In genomic region chr4:155759862-155760612, GRCm38 (mm10) we compare ENCODE assay signal across 8 mouse cellular contexts. TPM values are rescaled to one million over a fixed set of nuclear protein-coding genes. Genes with fewer than 3 reads are reported as not detected.
DNase-seq lines count a peak whose midpoint lies in the region; ATAC-seq and TF ChIP-seq lines count a peak whose summit lies in the region.

No protein-coding gene starts in this region.

- H3K9ac ChIP-seq in heart, adult 2 months (ENCODE audit: low read depth, low read length): peak overlapping the region; percentile 80
- peak overlapping the region; percentile 83 for H3K9ac ChIP-seq in forebrain, embryonic 13.5 days
- H3K9ac ChIP-seq in kidney, embryonic 15.5 days: peak overlapping the region; percentile 68
- H3K9ac ChIP-seq in midbrain, embryonic 11.5 days (ENCODE audit: low read length): peak overlapping the region; percentile 76

- H3K36me3 ChIP-seq in heart, adult 2 months (ENCODE audit: control insufficient read depth, insufficient read depth, low read length): peaks cover 3% of the 10 kb centered on the region
- H3K36me3 ChIP-seq in forebrain, embryonic 13.5 days (ENCODE audit: poor library complexity, severe bottlenecking): peaks cover 21% of the 10 kb centered on the region
- peaks cover 28% of the 10 kb centered on the region for H3K36me3 ChIP-seq in kidney, embryonic 15.5 days
- 0 out of 2 replicates have a peak, but pooled peaks cover 4% of the 10 kb centered on the region for H3K36me3 ChIP-seq in midbrain, embryonic 11.5 days (ENCODE audit: control insufficient read depth, insufficient read depth, low read length)

- no peak; the same call in 1 of the 2 replicates for TF ChIP-seq POLR2A in heart, adult 2 months (IDR thresholded peaks at IDR 0.05; ENCODE audit: insufficient read depth, low read depth, low read length)

- H3K79me2 ChIP-seq in heart, adult 2 months (replicated peaks; ENCODE audit: control insufficient read depth, insufficient read depth, low read length): peaks cover 4% of the 10 kb centered on the region; the same call in 1 of the 2 replicates

- H3K27ac ChIP-seq in heart, adult 2 months: peak overlapping the region; percentile 87
- no peak overlapping the region for H3K27ac ChIP-seq in forebrain, embryonic 13.5 days
- H3K27ac ChIP-seq in kidney, embryonic 15.5 days: peak overlapping the region; percentile 82
- H3K27ac ChIP-seq in midbrain, embryonic 11.5 days (ENCODE audit: low read depth, low read length): no peak overlapping the region

- 1% methylated on average over 10 of the region's 10 CpGs for WGBS in heart, adult 2 months
- WGBS in forebrain, embryonic 13.5 days: 3% methylated on average over 10 of the region's 10 CpGs
- 3% methylated on average over 10 of the region's 10 CpGs for WGBS in kidney, embryonic 15.5 days
- 3% methylated on average over 10 of the region's 10 CpGs for WGBS in midbrain, embryonic 11.5 days

- no peaks in the 10 kb centered on the region for H3K27me3 ChIP-seq in heart, adult 2 months (ENCODE audit: control insufficient read depth, insufficient read depth, low read length)
- no peaks in the 10 kb centered on the region for H3K27me3 ChIP-seq in forebrain, embryonic 13.5 days
- no peaks in the 10 kb centered on the region for H3K27me3 ChIP-seq in kidney, embryonic 15.5 days
- no peaks in the 10 kb centered on the region for H3K27me3 ChIP-seq in midbrain, embryonic 11.5 days (ENCODE audit: control insufficient read depth, insufficient read depth, low read length)

- peaks cover 9% of the 10 kb centered on the region for H3K4me1 ChIP-seq in heart, adult 2 months (ENCODE audit: control insufficient read depth, insufficient read depth, low read length)
- peaks cover 30% of the 10 kb centered on the region for H3K4me1 ChIP-seq in forebrain, embryonic 13.5 days
- peaks cover 32% of the 10 kb centered on the region for H3K4me1 ChIP-seq in kidney, embryonic 15.5 days
- peaks cover 17% of the 10 kb centered on the region for H3K4me1 ChIP-seq in midbrain, embryonic 11.5 days (ENCODE audit: control insufficient read depth, insufficient read depth, low read length)

- peak overlapping the region; percentile 81 for H3K4me3 ChIP-seq in heart, adult 2 months
- H3K4me3 ChIP-seq in forebrain, embryonic 13.5 days: peak overlapping the region; percentile 86
- H3K4me3 ChIP-seq in kidney, embryonic 15.5 days (replicated peaks): peak overlapping the region; percentile 71
- H3K4me3 ChIP-seq in midbrain, embryonic 11.5 days (ENCODE audit: low read depth, low read length): peak overlapping the region; percentile 85

- peak overlapping the region; percentile 97 for H3K4me2 ChIP-seq in forebrain, embryonic 13.5 days
- H3K4me2 ChIP-seq in kidney, embryonic 15.5 days: peak overlapping the region; percentile 94
- peak overlapping the region; percentile 85 for H3K4me2 ChIP-seq in midbrain, embryonic 11.5 days

- ATAC-seq in forebrain, embryonic 13.5 days: peak; percentile 37
- ATAC-seq in kidney, embryonic 15.5 days (replicated peaks; ENCODE audit: low FRiP score): no peak
- no peak for ATAC-seq in midbrain, embryonic 11.5 days (ENCODE audit: low FRiP score)

- DNase-seq in heart, adult 2 months: no peak
- DNase-seq in heart, adult 11 months: no peak
- DNase-seq in ES-CJ7 (ENCODE audit: low read depth, low spot score): peak; percentile 72
- no peak for DNase-seq in midbrain, embryonic 11.5 days (ENCODE audit: low spot score, missing footprints)
- no peak for DNase-seq in right cerebral cortex, postnatal 36 days (ENCODE audit: low spot score in 2 of 2)
- DNase-seq in left cerebral cortex, adult 18-20 months (ENCODE audit: low spot score in 2 of 2): no peak

- H3K9me3 ChIP-seq in forebrain, embryonic 13.5 days (replicated peaks): no peaks in the 10 kb centered on the region
- no peaks in the 10 kb centered on the region for H3K9me3 ChIP-seq in kidney, embryonic 15.5 days (replicated peaks)
- no peaks in the 10 kb centered on the region for H3K9me3 ChIP-seq in midbrain, embryonic 11.5 days (ENCODE audit: control insufficient read depth, low read length)

- no peak for TF ChIP-seq EP300 in heart, adult 2 months (IDR thresholded peaks at IDR 0.05; ENCODE audit: insufficient read depth, low read depth, low read length)

- intact Hi-C loops in heart, adult 2 months (cut with DNase I): loop anchor here (2.0 to 5.0 kb wide), 3 partner anchors 23 to 138 kb away; partner anchors contain the start of genes Cdk11b and Mrpl20

- TF ChIP-seq CTCF in heart, adult 2 months (IDR thresholded peaks at IDR 0.05): peak; percentile 66

RNA-seq across cellular contexts. Expression of gene Atad3a, which starts 0.9 kb away (rescaled TPM):
- 10 to 100 TPM; 42.3 to 47.7 TPM for total RNA-seq in heart, adult 2 months (2021)
- polyA plus RNA-seq in heart, adult 2 months (2012; rRNA removed): 83.7 and 85.4 TPM in 2 replicates
- polyA plus RNA-seq in forebrain, embryonic 13.5 days (2015; fragmentation: Nextera tagmentation; extraction: Ambion mirVana): 79.2 and 93.3 TPM in 2 replicates
- polyA plus RNA-seq in kidney, embryonic 15.5 days (2015; fragmentation: Nextera tagmentation; extraction: Ambion mirVana): 115 and 124 TPM in 2 replicates
- polyA plus RNA-seq in midbrain, embryonic 11.5 days (2014; fragmentation: Nextera tagmentation; extraction: Ambion mirVana): 84.5 and 84.6 TPM in 2 replicates
- 10 to 100 TPM; 48.3 to 55.6 TPM for total RNA-seq in left cerebral cortex, adult 18-20 months (2021)

RNA-seq across cellular contexts. Expression of gene Vwa1, which starts 14.5 kb away (rescaled TPM):
- 1 to 10 TPM; 6.4 to 9.8 TPM for total RNA-seq in heart, adult 2 months (2021)
- 14.4 and 21.7 TPM in 2 replicates for polyA plus RNA-seq in heart, adult 2 months (2012; rRNA removed)
- polyA plus RNA-seq in forebrain, embryonic 13.5 days (2015; fragmentation: Nextera tagmentation; extraction: Ambion mirVana): 15.1 and 15.3 TPM in 2 replicates
- polyA plus RNA-seq in kidney, embryonic 15.5 days (2015; fragmentation: Nextera tagmentation; extraction: Ambion mirVana): 5.6 and 7.7 TPM in 2 replicates
- polyA plus RNA-seq in midbrain, embryonic 11.5 days (2014; fragmentation: Nextera tagmentation; extraction: Ambion mirVana): 9.1 and 9.9 TPM in 2 replicates
- 10 to 100 TPM; 15.6 to 17.6 TPM for total RNA-seq in left cerebral cortex, adult 18-20 months (2021)

RNA-seq across cellular contexts. Expression of gene Tmem240, which starts 25.4 kb away (rescaled TPM):
- under 1 TPM; 0.26 to 0.32 TPM for total RNA-seq in heart, adult 2 months (2021)
- 0.33 and 0.59 TPM in 2 replicates for polyA plus RNA-seq in heart, adult 2 months (2012; rRNA removed)
- polyA plus RNA-seq in forebrain, embryonic 13.5 days (2015; fragmentation: Nextera tagmentation; extraction: Ambion mirVana): 1.9 and 2.4 TPM in 2 replicates
- polyA plus RNA-seq in kidney, embryonic 15.5 days (2015; fragmentation: Nextera tagmentation; extraction: Ambion mirVana): 0.50 and 1.0 TPM in 2 replicates
- 0.69 and 0.96 TPM in 2 replicates for polyA plus RNA-seq in midbrain, embryonic 11.5 days (2014; fragmentation: Nextera tagmentation; extraction: Ambion mirVana)
- 10 to 100 TPM; 51.1 to 53.0 TPM for total RNA-seq in left cerebral cortex, adult 18-20 months (2021)

RNA-seq across cellular contexts. Expression of gene Tmem88b, which starts 25.6 kb away (rescaled TPM):
- 1 to 10 TPM in 1 of 2 experiments, under 1 TPM in 1; 0.84 to 1.1 TPM for total RNA-seq in heart, adult 2 months (2021)
- polyA plus RNA-seq in heart, adult 2 months (2012; rRNA removed): 0.96 and 2.0 TPM in 2 replicates
- 0.20 and 0.45 TPM in 2 replicates for polyA plus RNA-seq in forebrain, embryonic 13.5 days (2015; fragmentation: Nextera tagmentation; extraction: Ambion mirVana)
- polyA plus RNA-seq in kidney, embryonic 15.5 days (2015; fragmentation: Nextera tagmentation; extraction: Ambion mirVana): 0.42 and 0.47 TPM in 2 replicates
- polyA plus RNA-seq in midbrain, embryonic 11.5 days (2014; fragmentation: Nextera tagmentation; extraction: Ambion mirVana): 0.14 and 0.21 TPM in 2 replicates
- 10 to 100 TPM; 16.4 to 19.0 TPM for total RNA-seq in left cerebral cortex, adult 18-20 months (2021)

RNA-seq across cellular contexts. Expression of gene Ankrd65, which starts 30.2 kb away (rescaled TPM):
- not detected for total RNA-seq in heart, adult 2 months (2021)
- polyA plus RNA-seq in heart, adult 2 months (2012; rRNA removed): 0.41 TPM in 1 of 2 replicates, not detected in the other
- 0.18 TPM in 1 of 2 replicates, not detected in the other for polyA plus RNA-seq in forebrain, embryonic 13.5 days (2015; fragmentation: Nextera tagmentation; extraction: Ambion mirVana)
- polyA plus RNA-seq in kidney, embryonic 15.5 days (2015; fragmentation: Nextera tagmentation; extraction: Ambion mirVana): 0.19 and 0.34 TPM in 2 replicates
- polyA plus RNA-seq in midbrain, embryonic 11.5 days (2014; fragmentation: Nextera tagmentation; extraction: Ambion mirVana): not detected in 2 replicates
- total RNA-seq in left cerebral cortex, adult 18-20 months (2021): under 1 TPM in 1 of 2 experiments, not detected in 1; 0.44 TPM

Comparison
In these comparisons a context has a peak if more than half of its experiments do, and no peak if none do; other contexts are left out.
1. H3K27ac ChIP-seq: peak in heart, adult 2 months (single experiment) and kidney, embryonic 15.5 days (single experiment); none in forebrain, embryonic 13.5 days (single experiment) and midbrain, embryonic 11.5 days (single experiment).
2. Peak in every context shown above with its lines, with median percentiles within 50 percentile points of each other: H3K4me3 ChIP-seq, H3K9ac ChIP-seq and H3K4me2 ChIP-seq.